Mouse (Mus musculus): ENCODE data around the gene Atg9a.

- TF ChIP-seq CTCF (IDR thresholded peaks at IDR 0.05; ENCODE audit: low read depth, low read length) (no peak), POLR2A (IDR thresholded peaks at IDR 0.05; ENCODE audit: extremely low read depth, insufficient read depth, low read length) (0 out of 2 replicates have a peak, but pooled peaks have one; percentile 29)
Measured at GRCm38 (mm10) chr1:75192452-75192851, 456 bp upstream of the Atg9a start.
